Mouse (Mus musculus) G1E (cell line): ENCODE results near the gene Flrt1.

ENCODE experiments used
- CTCF ChIP-seq: IDR thresholded peaks from 2 replicates; pipeline ENCODE4 v1.5.1; 2012; ENCODE audit warnings: low read depth, low read length, inconsistent platforms, mixed read lengths
- GATA1 ChIP-seq: IDR thresholded peaks from 2 replicates; pipeline ENCODE4 v1.6.1; 2012; ENCODE audit warnings: borderline replicate concordance, low read length, inconsistent platforms, mixed read lengths
- GATA2 ChIP-seq: IDR thresholded peaks from 2 replicates; pipeline ENCODE4 v1.6.1; 2012; ENCODE audit warnings: low read depth, low read length, inconsistent platforms, borderline replicate concordance

DNA sequence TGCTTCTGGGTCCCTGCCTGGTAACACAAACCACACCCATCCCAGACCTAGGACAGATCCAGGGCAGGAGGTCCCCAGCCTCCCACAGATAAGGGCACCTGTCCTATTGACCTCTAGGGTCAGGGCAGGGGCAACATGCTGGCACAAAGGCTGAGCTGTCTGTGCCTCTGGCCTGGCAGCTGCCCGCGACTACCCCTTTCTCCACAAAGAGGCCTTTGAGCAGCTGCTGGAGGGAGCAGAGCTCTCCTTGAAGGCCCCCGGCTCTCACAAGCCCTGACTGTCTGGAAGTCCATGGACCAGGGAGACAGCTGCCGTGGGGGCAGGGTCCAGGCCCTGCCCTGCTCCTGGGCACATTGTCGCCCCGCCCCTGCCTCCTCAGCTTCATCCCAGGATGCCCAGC, 49.7 kb upstream of the Flrt1 start:
- TF ChIP-seq CTCF (no peak), GATA1 (no peak), GATA2 (no peak)
